Mouse (Mus musculus): Measurements from ENCODE around the gene Appbp2.
A peak's percentile ranks its signal among the peaks of the same experiment; 100 is the strongest.

Gene Appbp2

GRCm38 (mm10) chr11:85234990-85235841 lies at the start of gene Appbp2:
Gene Appbp2 (minus strand): TSS chr11:85235130.
- DNase-seq: peak; percentile 85

- DNase-seq: no peak
These were observed 46.4 kb upstream of the Appbp2 start for GRCm38 (mm10) chr11:85281219-85281878.

GRCm38 (mm10) chr11:85278175-85278574 lies 43.2 kb upstream of the Appbp2 start:
- DNase-seq: no peak

GRCm38 (mm10) chr11:85277609-85278008 lies 42.7 kb upstream of the Appbp2 start:
- DNase-seq: no peak

DNA sequence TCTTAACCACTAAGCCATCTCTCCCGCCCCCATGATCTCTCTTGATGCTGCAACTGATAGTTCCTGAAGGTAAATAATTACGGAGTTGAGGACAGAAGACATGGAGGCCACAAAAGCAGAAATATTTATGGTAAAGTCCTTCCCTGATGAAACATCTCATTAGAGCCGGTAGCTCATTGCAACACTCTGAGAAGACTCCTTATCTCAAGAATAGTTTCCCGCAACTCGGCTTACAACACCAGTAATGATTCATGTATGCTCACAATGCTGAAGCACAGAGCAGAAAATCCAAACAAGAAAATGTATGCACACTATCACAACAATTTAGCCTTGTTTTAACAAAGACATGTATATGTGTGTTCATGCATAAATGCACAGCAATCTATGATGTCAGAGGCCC lies 40.2 kb upstream of the Appbp2 start:
- DNase-seq: no peak

DNA sequence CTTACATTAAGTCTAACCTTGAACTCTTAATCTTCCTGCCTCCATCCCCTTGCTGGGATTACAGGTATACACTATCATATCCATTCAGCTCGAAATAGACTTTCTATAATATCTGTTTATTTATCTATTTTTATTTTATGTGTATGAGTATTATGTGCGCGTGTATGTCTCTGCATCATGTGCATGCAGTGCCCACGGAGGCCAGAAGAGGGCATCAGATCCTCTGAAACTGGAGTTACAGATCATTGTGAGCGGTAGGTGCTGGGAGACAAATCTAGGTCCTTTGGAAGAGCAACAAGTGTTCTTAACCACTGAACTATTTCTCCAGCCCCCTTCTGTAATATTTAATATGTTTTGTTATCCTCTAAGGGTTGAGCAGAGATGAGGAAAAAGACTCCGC lies 38.4 kb upstream of the Appbp2 start:
- no peak for DNase-seq

GRCm38 (mm10) chr11:85270631-85271030 lies 35.7 kb upstream of the Appbp2 start:
- peak; percentile 28 for DNase-seq

DNA sequence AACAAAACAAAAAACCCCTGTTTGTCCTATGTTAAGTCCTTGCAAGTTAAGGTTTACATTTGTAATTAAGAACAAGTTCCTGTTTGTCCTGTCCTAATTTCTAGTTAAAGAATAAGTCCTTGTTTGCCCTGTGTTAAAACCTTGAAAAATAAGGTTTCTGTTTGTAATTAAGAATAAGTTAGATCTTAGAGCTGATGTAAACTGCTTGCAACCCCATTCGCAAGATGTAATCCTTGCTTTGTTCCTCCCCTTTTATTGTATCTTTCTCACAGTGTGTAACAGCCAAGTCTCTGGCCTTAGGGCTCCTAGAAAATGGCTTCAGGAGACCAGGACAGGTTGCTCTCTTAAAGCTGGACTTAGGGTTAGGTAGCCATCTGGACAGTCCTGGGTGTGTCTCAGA lies 32.5 kb upstream of the Appbp2 start:
- no peak for DNase-seq

- DNase-seq: peak; percentile 55
These were observed 29.7 kb upstream of the Appbp2 start for GRCm38 (mm10) chr11:85264635-85265034.

GRCm38 (mm10) chr11:85261192-85261591 lies 26.3 kb upstream of the Appbp2 start:
- peak; percentile 36 for DNase-seq

DNA sequence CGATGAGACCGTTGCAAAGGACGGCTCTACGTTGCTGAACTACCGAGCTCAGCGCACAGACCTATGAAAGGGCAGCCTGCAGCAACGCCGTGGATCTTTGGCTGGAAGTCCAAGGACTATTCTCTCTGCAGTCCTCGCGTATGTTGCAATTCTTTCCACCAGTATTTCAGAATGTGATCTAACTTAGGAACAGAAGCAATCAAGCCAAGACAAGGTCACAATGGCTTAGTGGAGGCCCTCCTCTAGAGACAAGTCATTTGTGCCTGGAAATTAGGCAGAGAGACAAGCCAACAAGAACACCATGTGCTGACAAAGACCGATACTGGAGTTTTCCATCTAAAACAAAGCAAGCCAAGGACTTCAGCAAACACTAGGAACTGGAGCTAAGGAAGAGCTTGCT lies 24.0 kb upstream of the Appbp2 start:
- DNase-seq: no peak

DNA sequence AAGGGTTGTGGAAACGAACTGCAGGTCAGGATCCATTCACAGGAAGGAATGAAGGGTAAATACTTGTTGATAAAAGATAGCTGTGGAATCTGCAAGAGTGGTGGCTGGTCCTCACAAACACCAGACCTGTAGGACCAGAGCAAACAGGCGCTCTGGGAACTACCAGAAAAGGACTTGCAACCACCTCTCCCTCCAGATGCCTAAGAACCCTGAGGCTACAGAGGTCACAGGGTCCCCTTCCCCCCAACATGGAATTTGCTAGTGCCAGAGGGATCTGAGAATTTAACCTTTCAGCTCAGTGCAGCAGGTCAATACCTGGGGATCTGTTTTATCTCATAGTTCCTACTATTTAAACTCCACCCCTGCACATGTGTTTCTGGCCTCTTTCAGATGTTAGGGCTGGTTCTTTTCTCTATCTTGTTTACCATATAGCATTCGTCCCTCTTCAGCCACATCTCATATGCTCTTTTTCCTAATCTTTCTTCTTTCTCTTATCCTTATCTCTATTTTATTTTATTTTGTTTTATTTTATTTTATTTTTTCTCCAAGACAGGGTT lies 20.6 kb upstream of the Appbp2 start:
- no peak for DNase-seq

GRCm38 (mm10) chr11:85253641-85254040 lies 18.7 kb upstream of the Appbp2 start:
- no peak for DNase-seq

DNA sequence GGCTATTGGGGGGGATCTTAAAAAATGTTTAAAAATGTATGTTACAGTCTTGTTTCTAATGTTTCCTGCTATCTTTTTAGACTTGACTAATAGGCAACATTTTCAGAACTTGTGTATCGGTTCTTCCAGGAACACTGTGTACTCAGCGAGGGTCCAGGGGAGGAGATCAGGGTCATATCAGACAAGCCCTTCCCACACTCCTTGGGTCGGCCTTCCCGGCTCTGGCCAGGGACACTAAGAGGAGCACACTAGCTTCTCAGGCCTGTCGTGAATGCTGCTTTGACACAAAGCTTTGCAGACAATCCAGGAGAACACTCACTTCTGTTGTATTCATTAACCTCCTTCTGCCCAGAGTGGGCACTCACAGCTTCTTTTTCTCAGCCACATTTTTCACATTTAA lies 18.1 kb upstream of the Appbp2 start:
- DNase-seq: no peak

DNA sequence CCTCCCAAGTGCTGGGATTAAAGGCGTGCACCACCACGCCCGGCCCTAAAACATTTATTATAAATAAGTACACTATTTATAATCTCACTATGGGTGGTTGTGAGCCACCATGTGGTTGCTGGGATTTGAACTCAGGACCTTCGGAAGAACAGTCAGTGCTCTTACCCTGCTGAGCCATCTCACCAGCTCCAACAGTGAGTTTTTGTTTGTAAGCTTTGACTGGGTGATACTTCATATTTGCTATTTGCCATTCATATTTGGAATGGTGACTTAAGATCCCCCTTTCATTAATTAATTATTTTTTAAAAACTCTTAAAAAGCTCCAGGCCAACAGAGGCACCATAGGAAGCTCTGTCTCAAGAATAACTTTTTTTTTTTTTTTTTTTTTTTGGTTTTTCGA lies 17.0 kb upstream of the Appbp2 start:
- DNase-seq: no peak

GRCm38 (mm10) chr11:85250467-85250866 lies 15.5 kb upstream of the Appbp2 start:
- DNase-seq: no peak

GRCm38 (mm10) chr11:85249338-85249737 lies 14.4 kb upstream of the Appbp2 start:
- DNase-seq: no peak

DNA sequence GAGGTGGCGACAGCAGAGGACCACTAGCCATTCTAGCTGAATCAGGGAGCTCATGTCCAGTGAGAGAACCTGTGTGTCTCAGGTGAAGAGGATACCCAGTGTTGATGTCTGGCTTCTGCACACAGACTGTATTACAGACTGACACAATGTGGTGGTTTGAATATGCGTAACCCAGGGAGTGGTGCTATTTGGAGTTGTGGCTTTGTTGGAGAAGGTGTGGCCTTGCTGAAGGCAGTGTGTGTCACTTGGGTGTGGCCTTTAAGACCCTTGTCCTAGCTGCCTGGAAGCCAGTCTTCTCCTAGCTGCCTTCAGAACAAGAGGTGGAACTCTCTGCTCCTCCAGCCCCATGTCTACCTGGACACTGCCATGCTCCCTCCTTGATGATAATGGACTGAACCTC lies 13.2 kb upstream of the Appbp2 start:
- no peak for DNase-seq

- no peak for DNase-seq
These were observed 6.3 kb upstream of the Appbp2 start for GRCm38 (mm10) chr11:85241226-85241625.

GRCm38 (mm10) chr11:85240211-85240610 lies 5.3 kb upstream of the Appbp2 start:
- DNase-seq: no peak

DNA sequence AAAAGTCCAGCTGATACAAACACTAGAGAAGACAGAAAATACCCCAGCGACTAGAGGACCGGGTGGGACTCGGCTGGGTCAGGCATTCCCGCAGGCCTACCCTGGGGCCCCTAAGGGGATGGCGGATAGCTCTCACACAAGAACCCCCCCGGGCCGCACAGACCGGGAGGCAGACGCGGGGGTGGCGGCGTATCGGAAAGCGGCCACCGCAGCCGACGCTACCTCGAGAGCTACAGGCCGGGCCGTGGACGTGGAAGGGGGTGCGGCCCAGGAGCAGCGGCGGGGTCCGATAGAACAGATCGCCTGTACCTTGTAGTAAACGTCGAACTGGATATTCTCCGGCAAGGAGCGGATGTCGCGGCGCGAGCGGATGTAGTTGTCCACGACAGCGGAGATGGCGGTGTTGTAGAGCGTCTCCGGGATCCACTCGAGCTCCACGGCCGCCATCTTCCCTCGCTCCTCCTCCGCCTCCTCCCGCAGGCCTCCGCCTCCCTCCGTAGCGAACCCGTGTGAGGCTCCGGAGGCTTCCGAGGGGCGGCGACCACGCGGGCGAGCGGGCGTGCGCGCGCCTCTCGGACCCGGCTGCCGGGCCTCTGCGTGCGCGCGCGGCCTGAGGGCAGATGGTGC lies 454 bp downstream of the Appbp2 start:
- DNase-seq: peak; percentile 80

DNA sequence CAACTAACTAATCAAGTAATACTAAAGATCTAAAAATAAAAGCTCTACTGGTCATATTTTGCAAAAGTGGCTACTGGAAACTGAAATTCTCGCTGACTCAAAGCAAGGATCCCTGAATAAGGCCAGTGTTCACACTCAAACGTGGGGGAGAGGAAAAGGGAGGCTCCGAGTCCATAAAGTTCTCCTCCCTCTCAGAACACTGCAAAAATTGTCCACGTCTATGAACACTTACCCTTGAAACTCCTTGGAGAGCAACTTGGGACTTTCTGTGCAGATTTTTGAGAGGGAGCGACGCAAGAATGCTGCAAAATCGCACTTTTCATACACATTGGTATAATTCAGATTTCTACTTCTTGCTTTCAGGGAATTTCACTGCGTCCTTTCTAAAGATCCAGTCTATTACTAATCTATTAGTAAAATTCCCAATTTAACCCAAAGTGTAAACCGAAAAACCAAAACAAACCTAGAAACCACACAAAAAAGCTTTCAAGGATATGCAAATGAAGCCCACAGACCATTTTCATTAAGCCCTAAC lies 1.2 kb downstream of the Appbp2 start:
- no peak for DNase-seq

GRCm38 (mm10) chr11:85223248-85223647 lies 11.7 kb downstream of the Appbp2 start:
- peak; percentile 38 for DNase-seq

Data from kidney, adult 11 months (tissue).